Mouse (Mus musculus) kidney, embryonic 16.5 days (tissue): Measurements from ENCODE around the gene Kdm4a. TPM values are rescaled to one million over a fixed set of nuclear protein-coding genes. Genes with fewer than 3 reads are reported as not detected.

Experiments used
- ATAC-seq: fragments of 200-750 bp; cut with Nextera tagmentation; 2 replicates; pipeline ENCODE4 v1.8.0; 2017; ENCODE audit warnings: moderate TSS enrichment; ENCODE audit not compliant: low FRiP score, low TSS enrichment
- H3K27ac ChIP-seq: fragments of 300-500 bp; sonication (generic); 2 replicates; pipeline ENCODE4 v1.5.1; 2014; ENCODE audit warnings: low read length
- H3K27me3 ChIP-seq: fragments of 300-500 bp; sonication (generic); 2 replicates; pipeline ENCODE4 v1.6.1; 2014; ENCODE audit warnings: low read length, control low read depth, mixed read lengths; ENCODE audit not compliant: insufficient read depth
- H3K36me3 ChIP-seq: fragments of 300-500 bp; sonication (generic); 2 replicates; pipeline ENCODE4 v1.6.1; 2014; ENCODE audit warnings: low read length, control low read depth, mixed read lengths; ENCODE audit not compliant: insufficient read depth
- H3K4me1 ChIP-seq: fragments of 300-500 bp; sonication (generic); 2 replicates; pipeline ENCODE4 v1.6.1; 2014; ENCODE audit warnings: low read length, control low read depth, mixed read lengths; ENCODE audit not compliant: insufficient read depth
- H3K4me2 ChIP-seq: fragments of 300-500 bp; sonication (generic); replicated peaks from 2 replicates; pipeline ENCODE4 v1.6.1; 2014; ENCODE audit warnings: low read depth, low read length
- H3K4me3 ChIP-seq: fragments of 300-500 bp; sonication (generic); 2 replicates; pipeline ENCODE4 v1.5.1; 2014; ENCODE audit warnings: mild to moderate bottlenecking, low read length
- H3K9ac ChIP-seq: fragments of 300-500 bp; sonication (generic); replicated peaks from 2 replicates; pipeline ENCODE4 v1.6.1; 2014; ENCODE audit warnings: low read length
- H3K9me3 ChIP-seq: fragments of 300-500 bp; sonication (generic); 2 replicates; pipeline ENCODE4 v1.6.1; 2016; ENCODE audit warnings: low read length, control low read depth
- WGBS: fragments of 180-500 bp; shearing (Covaris S2); extraction: QIAGEN DNeasy Blood & Tissue Kit; methylation state at CpG from one replicate; pipeline ENCODE4 v1.1.7; 2014; 5-methylcytosine and 5-hydroxymethylcytosine counted together
- polyA plus RNA-seq: library from polyadenylated mRNA; unstranded; fragments of >200 nt; fragmentation: Nextera tagmentation; extraction: Ambion mirVana; gene quantifications from 2 replicates; pipeline ENCODE4 v1.2.1, GENCODE M21; 2015

The Kdm4a gene
- polyA plus RNA-seq, 1 experiment from 2014 or later = 40.5 TPM

DNA sequence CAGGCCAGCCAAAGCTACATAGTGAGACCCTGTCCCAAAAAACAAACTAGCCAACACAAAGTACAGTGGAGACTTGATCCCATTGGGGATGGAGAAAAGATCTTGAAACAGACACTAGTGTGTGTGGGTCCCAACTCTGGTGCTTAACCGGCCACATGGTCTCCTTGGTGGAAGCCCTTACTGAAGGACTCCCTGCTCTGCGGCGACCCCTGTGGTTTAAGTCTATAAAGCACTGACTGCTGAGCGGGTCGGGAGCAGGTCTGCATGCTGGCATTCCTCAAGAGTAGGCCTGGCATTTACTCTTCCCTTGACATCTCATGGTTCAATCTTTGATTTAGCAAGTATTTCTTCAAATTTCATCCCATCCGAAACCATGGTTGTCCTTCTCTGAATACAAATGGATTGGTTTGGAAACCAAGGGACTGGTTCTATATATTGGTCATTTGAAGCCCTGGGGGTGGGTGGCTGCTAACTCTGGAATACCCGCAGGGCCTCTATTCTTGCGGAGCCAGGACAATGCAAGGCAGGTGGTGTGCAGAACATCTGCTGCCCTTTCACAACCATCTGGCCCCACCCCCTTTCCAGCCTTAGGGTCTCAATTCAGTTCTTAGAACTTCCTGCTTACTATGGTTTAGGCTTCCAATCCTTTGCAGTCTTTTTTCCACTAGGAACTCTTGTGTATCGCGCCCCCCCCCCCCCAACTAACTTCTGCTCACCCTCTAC, 27.2 kb upstream of the Kdm4a start:
- Histone ChIP-seq H3K27me3 (no peaks in the 10 kb centered on the region), H3K9ac (no peak overlapping the region), H3K9me3 (no peaks in the 10 kb centered on the region), H3K36me3 (peaks cover 32% of the 10 kb centered on the region), H3K4me1 (0 out of 2 replicates have a peak, but pooled peaks cover 3% of the 10 kb centered on the region), H3K4me2 (no peak overlapping the region), H3K4me3 (no peak overlapping the region), H3K27ac (no peak overlapping the region)
- no peak for ATAC-seq
- 75% methylated on average over 10 of the region's 10 CpGs for WGBS

DNA sequence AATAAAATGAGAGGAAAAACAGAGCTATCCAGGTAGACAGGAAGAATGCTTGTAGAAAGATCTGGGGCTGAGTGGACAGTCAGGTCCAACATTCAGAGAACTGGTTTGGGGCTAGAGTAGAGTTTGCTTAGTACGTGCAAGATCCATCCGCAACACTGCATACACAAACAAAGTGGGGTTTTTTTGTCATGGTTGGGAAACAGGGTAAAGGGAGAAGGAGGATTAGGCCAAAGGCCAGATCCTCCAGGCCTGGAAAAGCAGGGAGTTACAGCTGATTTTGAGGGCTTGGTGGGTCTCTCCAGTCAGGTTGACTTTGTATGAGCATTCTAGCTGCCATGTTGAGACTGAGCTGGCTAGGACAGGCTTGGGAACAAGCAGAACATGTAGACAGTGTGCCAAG, 26.1 kb upstream of the Kdm4a start:
- 66% methylated on average over 2 of the region's 2 CpGs for WGBS
- ATAC-seq = no peak
- H3K27me3 ChIP-seq = no peaks in the 10 kb centered on the region
- peaks cover 21% of the 10 kb centered on the region for H3K36me3 ChIP-seq
- H3K27ac ChIP-seq = no peak overlapping the region
- H3K4me2 ChIP-seq = no peak overlapping the region
- 0 out of 2 replicates have a peak, but pooled peaks cover 3% of the 10 kb centered on the region for H3K4me1 ChIP-seq
- H3K9ac ChIP-seq = no peak overlapping the region
- H3K9me3 ChIP-seq = no peaks in the 10 kb centered on the region
- no peak overlapping the region for H3K4me3 ChIP-seq

DNA sequence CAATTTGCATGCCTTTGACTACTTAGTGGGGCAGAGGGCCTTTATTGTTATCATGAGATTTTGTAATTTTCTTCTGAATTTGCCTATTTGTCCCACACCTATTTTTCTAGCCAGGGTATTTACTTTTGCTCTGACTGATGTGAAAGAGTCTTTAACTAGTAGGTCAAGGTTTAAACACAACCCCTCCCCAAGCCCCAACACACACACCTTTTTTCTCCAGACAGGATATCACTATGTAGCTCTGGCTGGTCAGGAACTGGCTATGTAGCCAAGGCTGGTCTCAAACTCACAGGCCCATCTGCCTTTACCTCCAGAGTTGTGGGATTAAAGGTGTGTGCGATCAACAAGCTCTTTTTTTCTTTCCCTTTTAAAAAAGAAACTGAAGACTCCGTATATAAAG, 19.2 kb upstream of the Kdm4a start:
- Histone ChIP-seq H3K9ac (no peak overlapping the region), H3K4me2 (no peak overlapping the region), H3K9me3 (no peaks in the 10 kb centered on the region), H3K4me3 (no peak overlapping the region), H3K27ac (no peak overlapping the region), H3K36me3 (no peaks in the 10 kb centered on the region), H3K4me1 (no peaks in the 10 kb centered on the region), H3K27me3 (no peaks in the 10 kb centered on the region)
- no peak for ATAC-seq
- 84% methylated on average over 2 of the region's 2 CpGs for WGBS

DNA sequence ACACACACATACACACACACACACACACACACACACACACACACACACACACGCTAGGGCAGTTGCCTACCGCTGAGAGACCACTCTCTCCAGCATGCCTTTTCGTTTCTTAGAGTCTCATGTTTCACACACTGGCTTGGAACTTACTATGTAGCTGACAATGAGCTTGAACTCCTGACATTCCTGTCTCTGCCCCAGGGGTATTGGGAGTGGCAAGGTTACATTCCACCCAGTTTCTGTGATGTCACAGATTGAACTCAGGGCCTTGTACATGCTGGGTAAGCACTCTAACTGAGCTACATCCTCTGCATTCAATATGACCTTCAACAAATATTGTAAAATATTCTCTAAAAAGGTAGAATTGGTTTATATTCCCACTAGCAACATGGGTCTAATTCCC, 18.8 kb upstream of the Kdm4a start:
- no peak for ATAC-seq
- WGBS = 41% methylated on average over 3 of the region's 3 CpGs
- Histone ChIP-seq H3K27me3 (no peaks in the 10 kb centered on the region), H3K9me3 (no peaks in the 10 kb centered on the region), H3K36me3 (no peaks in the 10 kb centered on the region), H3K9ac (no peak overlapping the region), H3K27ac (no peak overlapping the region), H3K4me1 (no peaks in the 10 kb centered on the region), H3K4me3 (no peak overlapping the region), H3K4me2 (no peak overlapping the region)

DNA sequence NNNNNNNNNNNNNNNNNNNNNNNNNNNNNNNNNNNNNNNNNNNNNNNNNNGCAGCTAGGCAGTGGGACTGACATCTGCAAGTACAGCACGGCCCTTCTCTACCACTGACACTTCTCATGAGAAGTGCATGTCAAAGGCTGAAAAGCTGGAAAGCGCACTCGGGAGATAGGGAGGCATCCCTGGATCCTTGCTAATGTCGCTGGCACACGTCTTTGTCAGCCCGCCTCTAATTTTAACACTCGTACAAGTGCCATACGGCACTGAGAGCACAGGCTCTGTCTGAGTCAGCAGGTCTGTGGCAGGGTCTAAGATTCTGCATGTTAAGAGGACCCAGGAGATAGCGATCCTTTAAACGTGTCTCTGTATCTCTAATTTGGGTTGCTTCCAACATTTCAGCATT, 16.3 kb upstream of the Kdm4a start:
- H3K9me3 ChIP-seq = no peaks in the 10 kb centered on the region
- H3K4me3 ChIP-seq = no peak overlapping the region
- ATAC-seq = no peak
- H3K9ac ChIP-seq = no peak overlapping the region
- H3K4me2 ChIP-seq = no peak overlapping the region
- no peaks in the 10 kb centered on the region for H3K27me3 ChIP-seq
- H3K4me1 ChIP-seq = no peaks in the 10 kb centered on the region
- H3K27ac ChIP-seq = no peak overlapping the region
- H3K36me3 ChIP-seq = no peaks in the 10 kb centered on the region
- WGBS = 85% methylated on average over 10 of the region's 10 CpGs

DNA sequence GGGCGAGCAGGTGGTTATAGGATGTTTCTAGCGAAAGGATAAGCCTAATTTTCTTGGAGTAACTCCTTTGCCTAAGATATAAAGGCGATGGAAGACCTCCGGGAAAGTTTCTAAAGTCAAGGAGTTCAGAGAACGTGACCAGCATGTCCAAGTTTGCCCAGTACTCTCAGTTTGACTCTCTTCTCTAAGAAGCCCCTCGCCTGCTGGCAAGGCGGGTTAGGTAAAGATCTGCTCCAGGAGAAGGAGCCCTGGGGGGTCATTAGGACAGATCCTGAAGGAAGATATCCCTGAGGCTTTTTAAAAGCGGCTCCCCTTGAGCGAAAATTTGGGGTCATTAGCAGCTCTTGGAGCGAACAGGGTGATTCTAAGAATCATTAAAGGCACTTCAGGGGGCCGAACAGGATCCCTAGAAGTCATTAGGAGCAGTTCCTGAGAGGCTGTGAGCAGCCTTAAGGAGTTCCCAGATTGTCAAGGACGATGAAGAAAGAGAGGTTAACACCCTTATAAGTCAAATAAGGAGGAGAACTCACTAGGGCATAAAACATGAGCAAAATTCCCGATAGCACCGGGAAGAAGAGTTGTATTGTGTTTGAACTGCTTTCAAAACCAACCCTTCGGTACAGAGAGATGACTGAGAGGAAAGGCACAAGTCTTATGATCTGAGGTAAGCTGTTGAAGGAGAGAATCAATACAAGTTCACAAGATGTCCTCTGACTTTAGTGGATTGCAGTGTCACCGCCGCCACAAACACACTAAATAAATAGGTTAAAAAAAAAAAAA, 648 bp upstream of the Kdm4a start:
- Histone ChIP-seq H3K4me2 (peak overlapping the region; percentile 75), H3K27ac (peak overlapping the region; percentile 83), H3K9ac (peak overlapping the region; percentile 70), H3K4me1 (peaks cover 16% of the 10 kb centered on the region), H3K36me3 (peaks cover 15% of the 10 kb centered on the region), H3K9me3 (no peaks in the 10 kb centered on the region), H3K27me3 (no peaks in the 10 kb centered on the region), H3K4me3 (peak overlapping the region; percentile 65)
- 9% methylated on average over 17 of the region's 17 CpGs for WGBS
- no peak for ATAC-seq

DNA sequence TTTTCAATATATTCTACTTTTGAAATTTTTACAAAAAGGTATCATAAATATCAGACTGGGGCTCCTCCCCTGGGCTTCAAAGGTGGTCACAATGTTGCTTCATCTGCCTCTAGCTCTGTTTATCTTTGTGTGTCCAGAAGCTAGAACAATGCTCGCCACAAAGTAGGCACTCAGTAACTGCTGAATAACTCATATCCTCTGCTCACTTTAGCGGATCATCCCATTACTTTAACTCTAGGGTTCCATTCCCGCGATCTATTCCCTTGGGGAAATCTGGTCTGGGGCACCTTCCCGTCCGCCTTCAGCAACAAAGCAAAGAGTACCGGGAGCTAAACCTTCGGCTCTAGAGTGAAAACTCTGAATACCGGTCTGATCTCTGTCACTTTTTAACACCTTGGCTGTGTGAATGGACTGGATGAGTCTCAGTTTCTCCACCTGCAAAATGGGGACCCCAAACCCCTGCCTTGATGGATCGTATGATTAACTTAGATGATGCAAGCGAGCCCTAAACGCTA, 834 bp downstream of the Kdm4a start:
- H3K4me3 ChIP-seq = peak overlapping the region; percentile 65
- peak overlapping the region; percentile 72 for H3K4me2 ChIP-seq
- H3K9me3 ChIP-seq = no peaks in the 10 kb centered on the region
- no peak for ATAC-seq
- H3K27ac ChIP-seq = peak overlapping the region; percentile 96; the same call in 1 of the 2 replicates
- WGBS = 1% methylated on average over 12 of the region's 12 CpGs
- peaks cover 16% of the 10 kb centered on the region for H3K4me1 ChIP-seq
- H3K36me3 ChIP-seq = peaks cover 30% of the 10 kb centered on the region
- no peaks in the 10 kb centered on the region for H3K27me3 ChIP-seq
- peak overlapping the region; percentile 85 for H3K9ac ChIP-seq

DNA sequence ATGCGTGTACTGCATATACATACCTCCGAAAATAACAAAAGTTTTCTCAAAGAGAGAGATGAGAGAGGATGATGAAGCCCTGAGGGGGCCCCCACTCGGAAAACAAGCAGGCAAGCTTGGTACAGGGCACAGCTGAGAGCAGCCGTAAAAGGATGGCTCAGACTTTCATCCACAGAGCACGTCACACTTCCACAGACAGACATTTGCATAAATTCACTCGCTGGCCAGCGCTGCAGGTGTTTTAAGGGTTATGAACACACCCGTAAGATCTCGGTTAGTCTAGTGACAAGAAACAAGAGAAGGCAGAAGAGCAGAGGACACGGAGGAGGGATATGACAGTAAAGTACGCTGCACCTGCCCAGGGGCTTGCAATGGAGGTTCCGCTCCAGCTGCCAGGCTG, 7.4 kb downstream of the Kdm4a start:
- Histone ChIP-seq H3K4me2 (no peak overlapping the region), H3K27me3 (no peaks in the 10 kb centered on the region), H3K9ac (no peak overlapping the region), H3K4me1 (no peaks in the 10 kb centered on the region), H3K4me3 (no peak overlapping the region), H3K36me3 (peaks cover 91% of the 10 kb centered on the region), H3K9me3 (no peaks in the 10 kb centered on the region), H3K27ac (no peak overlapping the region)
- no peak for ATAC-seq
- WGBS = 76% methylated on average over 12 of the region's 12 CpGs

DNA sequence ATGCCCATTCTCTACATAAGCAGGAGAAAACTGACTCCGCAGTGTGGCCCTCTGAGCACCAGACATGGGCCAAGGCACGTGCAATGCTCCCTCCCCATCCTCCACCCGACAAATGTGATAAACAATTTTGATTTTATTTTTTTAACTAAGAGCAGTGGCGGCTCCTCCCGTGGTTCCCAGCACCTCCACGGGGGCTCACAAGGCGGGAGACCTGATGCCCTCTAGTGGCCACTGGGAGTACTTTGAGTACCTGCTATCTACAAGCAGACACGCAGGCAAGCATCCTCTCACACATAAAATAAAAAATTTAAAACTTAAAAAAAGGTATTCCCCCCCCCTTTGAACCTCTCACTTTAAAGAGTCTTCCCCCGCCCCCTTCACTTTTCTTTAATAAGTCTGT, 8.8 kb downstream of the Kdm4a start:
- peaks cover 95% of the 10 kb centered on the region for H3K36me3 ChIP-seq
- no peak for ATAC-seq
- WGBS = 88% methylated on average over 9 of the region's 9 CpGs
- no peaks in the 10 kb centered on the region for H3K27me3 ChIP-seq
- no peak overlapping the region for H3K4me2 ChIP-seq
- H3K4me3 ChIP-seq = no peak overlapping the region
- no peaks in the 10 kb centered on the region for H3K9me3 ChIP-seq
- H3K27ac ChIP-seq = no peak overlapping the region
- no peak overlapping the region for H3K9ac ChIP-seq
- no peaks in the 10 kb centered on the region for H3K4me1 ChIP-seq

DNA sequence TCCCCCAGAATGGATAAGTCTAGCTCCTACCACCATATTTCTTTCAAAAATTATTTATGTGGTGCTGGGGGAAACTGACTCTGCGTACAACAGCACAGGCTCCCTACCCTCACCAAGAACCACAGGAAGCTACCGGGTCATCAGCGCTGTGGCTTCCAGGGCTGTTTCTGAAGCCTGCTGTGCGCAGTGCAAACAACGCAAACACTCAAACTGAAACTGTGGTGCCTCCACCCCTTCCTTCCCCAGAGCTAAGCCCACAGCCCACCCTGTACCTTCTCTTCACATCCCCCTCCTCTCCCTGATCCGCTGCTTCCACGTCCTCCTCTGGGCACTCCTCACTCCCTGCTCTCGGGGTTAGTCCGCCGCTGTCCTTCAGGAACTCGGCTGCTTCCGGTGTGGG, 17.7 kb downstream of the Kdm4a start:
- H3K9me3 ChIP-seq = no peaks in the 10 kb centered on the region
- H3K4me3 ChIP-seq = no peak overlapping the region
- 93% methylated on average over 12 of the region's 12 CpGs for WGBS

More for the DNA sequence above, 17.7 kb downstream of the Kdm4a start:
- H3K27me3 ChIP-seq = no peaks in the 10 kb centered on the region
- no peak overlapping the region for H3K27ac ChIP-seq
- H3K9ac ChIP-seq = no peak overlapping the region
- no peaks in the 10 kb centered on the region for H3K4me1 ChIP-seq
- no peak overlapping the region for H3K4me2 ChIP-seq
- H3K36me3 ChIP-seq = peaks cover 94% of the 10 kb centered on the region
- no peak for ATAC-seq
